Mouse (Mus musculus) heart, embryonic 14.5 days (tissue): Measurements from ENCODE around the gene Ank3. TPM values are rescaled to one million over a fixed set of nuclear protein-coding genes. Genes with fewer than 3 reads are reported as not detected.

Experiments
- ATAC-seq: fragments of 200-750 bp; cut with Nextera tagmentation; 2 replicates; pipeline ENCODE4 v1.8.0; 2017; ENCODE audit warnings: low read depth, moderate TSS enrichment; ENCODE audit not compliant: insufficient number of reproducible peaks, insufficient read depth, low FRiP score
- H3K27ac ChIP-seq, 2 experiments: fragments of 200-500 bp in 1 of 2; fragments of 300-500 bp in 1 of 2; sonication (generic) in 1 of 2; replicated peaks in 1 of 2; 2 replicates each; pipeline ENCODE4 v1.5.1; 2012 to 2014; ENCODE audit warnings: low read depth in 2 of 2, low read length in 2 of 2, control low read depth in 1 of 2, mild to moderate bottlenecking in 1 of 2, mixed read lengths in 1 of 2; ENCODE audit not compliant: control insufficient read depth in 1 of 2, insufficient read depth in 1 of 2
- H3K27me3 ChIP-seq: fragments of 300-500 bp; sonication (generic); 2 replicates; pipeline ENCODE4 v1.6.1; 2014; ENCODE audit warnings: mild to moderate bottlenecking, low read length, control low read depth; ENCODE audit not compliant: control insufficient read depth, insufficient read depth
- H3K36me3 ChIP-seq: fragments of 300-500 bp; sonication (generic); 2 replicates; pipeline ENCODE4 v1.6.1; 2014; ENCODE audit warnings: mild to moderate bottlenecking, control low read depth, low read length, mixed read lengths; ENCODE audit not compliant: control insufficient read depth, insufficient read depth
- H3K4me1 ChIP-seq, 2 experiments: fragments of 200-500 bp in 1 of 2; fragments of 300-500 bp in 1 of 2; sonication (generic) in 1 of 2; 2 replicates each; pipeline ENCODE4 v1.6.1; 2012 to 2014; ENCODE audit warnings: low read length in 2 of 2, control low read depth in 1 of 2, mixed read lengths in 1 of 2; ENCODE audit not compliant: control insufficient read depth in 2 of 2, insufficient read depth in 2 of 2
- H3K4me2 ChIP-seq: fragments of 300-500 bp; sonication (generic); 2 replicates; pipeline ENCODE4 v1.6.1; 2014; ENCODE audit warnings: mild to moderate bottlenecking, low read length
- H3K4me3 ChIP-seq, 2 experiments: fragments of 200-500 bp in 1 of 2; fragments of 300-500 bp in 1 of 2; sonication (generic) in 1 of 2; 2 replicates each; pipeline ENCODE4 v1.5.1; 2012 to 2014; ENCODE audit warnings: low read length in 2 of 2, mild to moderate bottlenecking in 2 of 2, control low read depth in 1 of 2, low read depth in 1 of 2, moderate library complexity in 1 of 2; ENCODE audit not compliant: control insufficient read depth in 1 of 2, insufficient read depth in 1 of 2
- H3K9ac ChIP-seq: fragments of 300-500 bp; sonication (generic); 2 replicates; pipeline ENCODE4 v1.6.1; 2014; ENCODE audit warnings: mild to moderate bottlenecking, low read length
- H3K9me3 ChIP-seq: fragments of 300-500 bp; sonication (generic); 2 replicates; pipeline ENCODE4 v1.6.1; 2016; ENCODE audit warnings: low read length, control low read depth; ENCODE audit not compliant: control insufficient read depth
- WGBS: fragments of 180-500 bp; shearing (Covaris S2); extraction: QIAGEN DNeasy Blood & Tissue Kit; methylation state at CpG from one replicate; pipeline ENCODE4 v1.1.7; 2014; 5-methylcytosine and 5-hydroxymethylcytosine counted together
- polyA plus RNA-seq: library from polyadenylated mRNA; unstranded; fragments of >200 nt; fragmentation: Nextera tagmentation; extraction: Ambion mirVana; gene quantifications from 2 replicates; pipeline ENCODE4 v1.2.1, GENCODE M21; 2014

The Ank3 gene
- polyA plus RNA-seq, 1 experiment from 2014 or later, result 43.2 TPM

GRCm38 (mm10) chr10:69445951-69446350 lies 47.4 kb downstream of the Ank3 start:
- ATAC-seq, result no peak
- H3K27ac ChIP-seq, result no peak overlapping the region

GRCm38 (mm10) chr10:69446566-69446965 lies 48.0 kb downstream of the Ank3 start:
- Histone ChIP-seq H3K36me3 (no peaks in the 10 kb centered on the region), H3K4me2 (no peak overlapping the region), H3K4me1 (no peaks in the 10 kb centered on the region), H3K27me3 (no peaks in the 10 kb centered on the region; the same call in 1 of the 2 replicates), H3K4me3 (no peak overlapping the region), H3K9ac (no peak overlapping the region), H3K9me3 (no peaks in the 10 kb centered on the region), H3K27ac (no peak overlapping the region)
- WGBS, result 78% methylated on average over 5 of the region's 5 CpGs
- no peak for ATAC-seq

More at GRCm38 (mm10) chr10:69445951-69446350, 47.4 kb downstream of the Ank3 start:
- WGBS, result 72% methylated on average over 7 of the region's 7 CpGs
- Histone ChIP-seq H3K36me3 (no peaks in the 10 kb centered on the region), H3K27me3 (no peaks in the 10 kb centered on the region; the same call in 1 of the 2 replicates), H3K4me2 (no peak overlapping the region), H3K4me3 (no peak overlapping the region), H3K9me3 (no peaks in the 10 kb centered on the region), H3K4me1 (no peaks in the 10 kb centered on the region), H3K9ac (no peak overlapping the region)

GRCm38 (mm10) chr10:69447308-69447707 lies 48.7 kb downstream of the Ank3 start:
- no peaks in the 10 kb centered on the region for H3K4me1 ChIP-seq
- no peak overlapping the region for H3K27ac ChIP-seq
- no peaks in the 10 kb centered on the region; the same call in 1 of the 2 replicates for H3K27me3 ChIP-seq
- 88% methylated on average over 5 of the region's 5 CpGs for WGBS
- ATAC-seq, result no peak
- no peak overlapping the region for H3K9ac ChIP-seq
- no peaks in the 10 kb centered on the region for H3K36me3 ChIP-seq
- no peaks in the 10 kb centered on the region for H3K9me3 ChIP-seq
- no peak overlapping the region for H3K4me3 ChIP-seq
- H3K4me2 ChIP-seq, result no peak overlapping the region

- 61% methylated on average over 3 of the region's 3 CpGs for WGBS
- Histone ChIP-seq H3K4me1 (no peaks in the 10 kb centered on the region), H3K27me3 (no peaks in the 10 kb centered on the region; the same call in 1 of the 2 replicates), H3K4me3 (no peak overlapping the region), H3K27ac (no peak overlapping the region), H3K36me3 (no peaks in the 10 kb centered on the region), H3K9ac (no peak overlapping the region), H3K9me3 (no peaks in the 10 kb centered on the region), H3K4me2 (no peak overlapping the region)
- ATAC-seq, result no peak
These were observed 49.6 kb downstream of the Ank3 start for GRCm38 (mm10) chr10:69448174-69448573.

GRCm38 (mm10) chr10:69451006-69451405 lies 52.4 kb downstream of the Ank3 start:
- ATAC-seq, result no peak
- no peaks in the 10 kb centered on the region for H3K4me1 ChIP-seq
- no peak overlapping the region for H3K27ac ChIP-seq
- H3K4me2 ChIP-seq, result no peak overlapping the region
- no peak overlapping the region for H3K9ac ChIP-seq
- no peaks in the 10 kb centered on the region for H3K9me3 ChIP-seq
- no peaks in the 10 kb centered on the region for H3K36me3 ChIP-seq
- H3K27me3 ChIP-seq, result no peaks in the 10 kb centered on the region
- 65% methylated on average over 5 of the region's 5 CpGs for WGBS
- H3K4me3 ChIP-seq, result no peak overlapping the region

DNA sequence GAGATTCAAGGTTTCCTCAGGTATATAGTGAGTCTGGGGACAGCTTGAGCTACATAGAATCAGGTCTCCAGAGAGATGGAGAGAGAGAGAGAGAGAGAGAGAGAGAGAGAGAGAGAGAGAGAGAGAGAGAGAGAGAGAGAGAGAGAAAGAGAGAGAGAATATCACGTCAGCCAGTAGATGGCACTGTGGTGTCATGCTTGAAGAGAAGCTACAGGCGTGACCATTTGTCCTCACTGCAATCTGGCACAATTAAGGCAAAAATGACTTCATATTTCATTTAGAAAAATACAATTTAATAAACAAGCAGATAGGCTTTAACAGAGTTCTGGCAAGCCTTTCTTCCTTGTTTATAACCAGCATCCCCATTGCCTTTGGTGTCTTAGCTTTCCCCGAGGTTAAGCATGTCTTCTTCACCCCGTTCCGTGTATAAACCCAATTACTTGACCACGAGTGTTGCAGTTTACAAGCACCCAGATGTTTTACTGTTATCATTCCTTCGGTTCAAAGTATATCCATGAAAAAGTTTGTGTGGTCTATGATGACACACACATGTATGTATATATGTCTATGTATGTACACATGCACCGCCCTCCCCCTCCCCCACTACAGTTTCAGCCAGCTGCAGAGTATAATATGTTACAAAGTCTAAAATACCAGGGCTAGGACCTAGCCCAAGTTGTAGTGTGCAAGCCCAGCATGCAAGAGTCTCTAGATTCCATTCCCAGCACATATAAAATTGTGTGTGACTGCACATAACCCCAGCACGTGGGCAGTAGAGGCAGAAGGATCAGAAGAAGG lies 53.8 kb downstream of the Ank3 start:
- no peak overlapping the region for H3K4me2 ChIP-seq
- no peak overlapping the region for H3K9ac ChIP-seq
- no peak for ATAC-seq
- H3K4me1 ChIP-seq, result no peaks in the 10 kb centered on the region
- WGBS, result 59% methylated on average over 9 of the region's 9 CpGs
- H3K27me3 ChIP-seq, result no peaks in the 10 kb centered on the region
- H3K36me3 ChIP-seq, result no peaks in the 10 kb centered on the region
- no peak overlapping the region for H3K4me3 ChIP-seq
- H3K27ac ChIP-seq, result no peak overlapping the region
- H3K9me3 ChIP-seq, result no peaks in the 10 kb centered on the region

DNA sequence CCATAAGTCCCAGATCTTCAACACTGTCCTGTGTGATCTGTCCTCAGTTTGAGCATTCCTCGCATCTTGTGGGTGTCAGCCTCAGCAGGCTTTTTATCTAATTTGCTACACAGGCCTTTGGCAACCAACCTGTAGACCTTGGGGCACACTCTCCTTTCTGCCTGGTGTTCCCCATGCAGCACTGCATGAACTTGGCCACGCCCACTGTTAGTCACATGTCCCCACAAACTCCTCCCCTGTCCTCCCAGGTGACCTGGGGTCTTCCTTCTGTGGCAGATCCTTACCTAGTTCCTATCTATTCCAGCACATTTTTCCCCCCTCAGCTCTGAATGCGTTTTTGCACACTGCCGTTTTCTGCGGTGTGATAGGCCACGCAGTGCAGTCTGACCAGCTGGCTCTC lies 55.0 kb downstream of the Ank3 start:
- Histone ChIP-seq H3K9ac (no peak overlapping the region), H3K27ac (no peak overlapping the region), H3K9me3 (no peaks in the 10 kb centered on the region), H3K4me2 (no peak overlapping the region), H3K36me3 (no peaks in the 10 kb centered on the region), H3K4me3 (no peak overlapping the region), H3K4me1 (no peaks in the 10 kb centered on the region), H3K27me3 (no peaks in the 10 kb centered on the region)
- ATAC-seq, result no peak
- WGBS, result 91% methylated on average over 6 of the region's 6 CpGs

DNA sequence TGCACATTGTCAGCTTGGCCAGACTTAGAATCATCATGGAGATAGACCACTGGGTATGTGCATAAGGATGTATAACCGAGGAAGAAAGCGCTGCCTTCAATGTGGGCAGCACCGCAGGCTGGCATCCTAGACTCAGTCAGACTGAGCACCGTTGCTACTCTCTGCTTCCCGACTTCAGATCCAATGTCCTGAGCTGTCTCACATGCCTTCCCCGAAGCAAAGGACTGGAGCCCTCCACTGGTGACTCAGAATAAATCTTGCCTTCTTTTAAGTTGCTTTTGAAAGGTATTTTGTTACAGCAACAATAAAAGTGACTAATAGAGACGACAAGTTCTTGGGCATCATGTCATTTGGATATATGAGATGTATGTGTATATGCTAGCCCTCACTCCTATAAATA lies 55.9 kb downstream of the Ank3 start:
- H3K4me1 ChIP-seq, result no peaks in the 10 kb centered on the region
- H3K9ac ChIP-seq, result no peak overlapping the region
- H3K27ac ChIP-seq, result no peak overlapping the region
- H3K27me3 ChIP-seq, result no peaks in the 10 kb centered on the region
- H3K36me3 ChIP-seq, result no peaks in the 10 kb centered on the region
- 67% methylated on average over 7 of the region's 7 CpGs for WGBS
- no peak for ATAC-seq
- H3K4me3 ChIP-seq, result no peak overlapping the region
- H3K4me2 ChIP-seq, result no peak overlapping the region
- no peaks in the 10 kb centered on the region for H3K9me3 ChIP-seq
